Mouse (Mus musculus) forebrain, embryonic 10.5 days (tissue): ENCODE measurements around the gene Phc3. TPM values are rescaled to one million over a fixed set of nuclear protein-coding genes. Genes with fewer than 3 reads are reported as not detected.

Experiments used
- DNase-seq: peaks from one replicate; pipeline ENCODE4 v3.0.0-alpha.2; 2017; ENCODE audit warnings: low spot score; ENCODE audit errors: extremely low spot score
- H3K27ac ChIP-seq: fragments of 300-500 bp; sonication (generic); 2 replicates; pipeline ENCODE4 v1.5.1; 2016; ENCODE audit warnings: mild to moderate bottlenecking
- H3K27me3 ChIP-seq: fragments of 300-500 bp; sonication (generic); 2 replicates; pipeline ENCODE4 v1.6.1; 2016; ENCODE audit warnings: mild to moderate bottlenecking; ENCODE audit not compliant: poor library complexity, severe bottlenecking
- H3K36me3 ChIP-seq: fragments of 300-500 bp; sonication (generic); replicated peaks from 2 replicates; pipeline ENCODE4 v1.6.1; 2016; ENCODE audit warnings: mild to moderate bottlenecking, moderate library complexity
- H3K4me1 ChIP-seq: fragments of 300-500 bp; sonication (generic); 2 replicates; pipeline ENCODE4 v1.6.1; 2016
- H3K4me3 ChIP-seq: fragments of 300-500 bp; sonication (generic); 2 replicates; pipeline ENCODE4 v1.5.1; 2016; ENCODE audit warnings: mild to moderate bottlenecking, moderate library complexity
- H3K9me3 ChIP-seq: fragments of 300-500 bp; sonication (generic); 2 replicates; pipeline ENCODE4 v1.6.1; 2016; ENCODE audit warnings: mild to moderate bottlenecking, moderate library complexity
- WGBS: fragments of 180-500 bp; shearing (Covaris S2); methylation state at CpG from one replicate; pipeline ENCODE4 v1.1.7; 2016; 5-methylcytosine and 5-hydroxymethylcytosine counted together
- polyA plus RNA-seq: library from polyadenylated mRNA; unstranded; fragments of >200 nt; fragmentation: Nextera tagmentation; extraction: Ambion mirVana; gene quantifications from 2 replicates; pipeline ENCODE4 v1.2.1, GENCODE M21; 2016

Gene Phc3
- polyA plus RNA-seq, result 4.7 and 5.9 TPM in 2 replicates

- Histone ChIP-seq H3K27me3 (no peaks in the 10 kb centered on the region), H3K4me3 (peak within 1 kb of the TSS; percentile 99), H3K9me3 (no peaks in the 10 kb centered on the region), H3K4me1 (peaks cover 21% of the 10 kb centered on the region), H3K27ac (peak within 1 kb of the TSS; percentile 94), H3K36me3 (peaks cover 20% of the 10 kb centered on the region)
- peak; percentile 97 for DNase-seq
- under 1% methylated on average over 34 of the region's 34 CpGs for WGBS
Measured at GRCm38 (mm10) chr3:30969104-30969581, at the start of gene Phc3. Phc3 (minus strand) TSS chr3:30969415.

- 69% methylated on average over 4 of the region's 4 CpGs for WGBS
- H3K27ac ChIP-seq, result peak overlapping the region; percentile 21; the same call in 1 of the 2 replicates
- no peak for DNase-seq
- H3K4me3 ChIP-seq, result no peak overlapping the region
- H3K4me1 ChIP-seq, result peaks cover 25% of the 10 kb centered on the region
- no peaks in the 10 kb centered on the region for H3K27me3 ChIP-seq
- H3K36me3 ChIP-seq, result peaks cover 28% of the 10 kb centered on the region
- no peaks in the 10 kb centered on the region for H3K9me3 ChIP-seq
Measured at GRCm38 (mm10) chr3:31017652-31018051, 48.4 kb upstream of the Phc3 start.

GRCm38 (mm10) chr3:31016594-31017196 lies 47.5 kb upstream of the Phc3 start:
- Histone ChIP-seq H3K27me3 (no peaks in the 10 kb centered on the region), H3K27ac (peak overlapping the region; percentile 69; the same call in 1 of the 2 replicates), H3K9me3 (no peaks in the 10 kb centered on the region), H3K4me3 (no peak overlapping the region), H3K36me3 (peaks cover 21% of the 10 kb centered on the region), H3K4me1 (peaks cover 25% of the 10 kb centered on the region)
- DNase-seq, result no peak
- WGBS, result 49% methylated on average over 9 of the region's 9 CpGs

GRCm38 (mm10) chr3:31015682-31016443 lies 46.6 kb upstream of the Phc3 start:
- Histone ChIP-seq H3K4me1 (peaks cover 25% of the 10 kb centered on the region), H3K4me3 (no peak overlapping the region), H3K9me3 (no peaks in the 10 kb centered on the region), H3K27me3 (no peaks in the 10 kb centered on the region), H3K36me3 (peaks cover 20% of the 10 kb centered on the region), H3K27ac (0 out of 2 replicates have a peak overlapping the region, but pooled peaks have one; percentile 69)
- 82% methylated on average over 10 of the region's 10 CpGs for WGBS
- no peak for DNase-seq

- H3K27ac ChIP-seq, result no peak overlapping the region
- no peak overlapping the region for H3K4me3 ChIP-seq
- 88% methylated on average over 2 of the region's 2 CpGs for WGBS
- no peak for DNase-seq
- H3K9me3 ChIP-seq, result no peaks in the 10 kb centered on the region
- H3K4me1 ChIP-seq, result peaks cover 25% of the 10 kb centered on the region
- peaks cover 5% of the 10 kb centered on the region for H3K36me3 ChIP-seq
- H3K27me3 ChIP-seq, result no peaks in the 10 kb centered on the region
Measured at GRCm38 (mm10) chr3:31014374-31014773, 45.2 kb upstream of the Phc3 start.

GRCm38 (mm10) chr3:31004320-31005209 lies 35.4 kb upstream of the Phc3 start:
- Histone ChIP-seq H3K9me3 (peaks cover 11% of the 10 kb centered on the region; the same call in 1 of the 2 replicates), H3K4me1 (peaks cover 15% of the 10 kb centered on the region), H3K4me3 (no peak overlapping the region), H3K36me3 (peaks cover 20% of the 10 kb centered on the region), H3K27ac (no peak overlapping the region), H3K27me3 (no peaks in the 10 kb centered on the region)
- 84% methylated on average over 6 of the region's 6 CpGs for WGBS
- DNase-seq, result no peak

- no peaks in the 10 kb centered on the region for H3K27me3 ChIP-seq
- WGBS, result 56% methylated on average over 3 of the region's 3 CpGs
- no peak for DNase-seq
- no peak overlapping the region for H3K4me3 ChIP-seq
- peaks cover 11% of the 10 kb centered on the region; the same call in 1 of the 2 replicates for H3K9me3 ChIP-seq
- H3K36me3 ChIP-seq, result peaks cover 20% of the 10 kb centered on the region
- H3K4me1 ChIP-seq, result peaks cover 41% of the 10 kb centered on the region
- H3K27ac ChIP-seq, result no peak overlapping the region
Measured at GRCm38 (mm10) chr3:31001048-31001676, 31.9 kb upstream of the Phc3 start.

- no peak for DNase-seq
- Histone ChIP-seq H3K9me3 (peaks cover 11% of the 10 kb centered on the region; the same call in 1 of the 2 replicates), H3K36me3 (peaks cover 20% of the 10 kb centered on the region), H3K27me3 (no peaks in the 10 kb centered on the region), H3K27ac (peak overlapping the region; percentile 51; the same call in 1 of the 2 replicates), H3K4me1 (peaks cover 41% of the 10 kb centered on the region), H3K4me3 (no peak overlapping the region)
- WGBS, result 45% methylated on average over 4 of the region's 4 CpGs
Measured at GRCm38 (mm10) chr3:31000018-31000407, 30.8 kb upstream of the Phc3 start.

- Histone ChIP-seq H3K27ac (no peak overlapping the region), H3K36me3 (peaks cover 20% of the 10 kb centered on the region), H3K9me3 (peaks cover 11% of the 10 kb centered on the region; the same call in 1 of the 2 replicates), H3K4me1 (peaks cover 45% of the 10 kb centered on the region), H3K4me3 (no peak overlapping the region), H3K27me3 (no peaks in the 10 kb centered on the region)
- DNase-seq, result no peak
- 71% methylated on average over 10 of the region's 10 CpGs for WGBS
Measured at GRCm38 (mm10) chr3:30999401-31000017, 30.3 kb upstream of the Phc3 start.

GRCm38 (mm10) chr3:30996688-30997014 lies 27.4 kb upstream of the Phc3 start:
- Histone ChIP-seq H3K36me3 (no peaks in the 10 kb centered on the region), H3K27ac (peak overlapping the region; percentile 94; the same call in 1 of the 2 replicates), H3K27me3 (no peaks in the 10 kb centered on the region), H3K4me3 (peak overlapping the region; percentile 94), H3K9me3 (no peaks in the 10 kb centered on the region), H3K4me1 (peaks cover 45% of the 10 kb centered on the region)
- WGBS, result 1% methylated on average over 4 of the region's 4 CpGs
- DNase-seq, result no peak

GRCm38 (mm10) chr3:30995899-30996687 lies 26.9 kb upstream of the Phc3 start:
- Histone ChIP-seq H3K27me3 (no peaks in the 10 kb centered on the region), H3K4me1 (peaks cover 41% of the 10 kb centered on the region), H3K27ac (peak overlapping the region; percentile 94), H3K9me3 (no peaks in the 10 kb centered on the region), H3K36me3 (no peaks in the 10 kb centered on the region), H3K4me3 (peak overlapping the region; percentile 94)
- DNase-seq, result no peak
- WGBS, result under 1% methylated on average over 49 of the region's 49 CpGs
